16 mouse cellular contexts compared by ENCODE assay signal in the genomic region with DNA sequence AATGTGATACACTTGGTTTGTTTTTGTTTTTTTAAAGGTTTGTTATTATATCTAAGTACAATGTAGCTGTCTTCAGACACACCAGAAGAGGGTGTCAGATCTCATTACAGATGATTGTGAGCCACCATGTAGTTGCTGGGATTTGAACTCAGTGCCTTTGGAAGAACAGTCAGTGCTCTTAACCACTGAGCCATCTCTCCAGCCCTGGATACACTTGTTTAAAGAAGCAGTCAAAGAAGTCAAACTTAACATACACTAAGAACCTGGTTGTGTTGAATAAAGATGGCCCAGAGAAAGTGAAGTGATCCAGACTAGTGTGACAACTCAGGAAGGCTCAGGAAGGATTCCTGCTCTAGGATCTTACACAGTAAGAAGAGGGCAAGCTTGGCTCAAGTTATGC. TPM values are rescaled to one million over a fixed set of nuclear protein-coding genes. Genes with fewer than 3 reads are reported as not detected.
"Had no signal": no experiment of that assay in that cellular context is flagged by ENCODE, and none has a peak within 500 bp of the region (broad histone marks: within the 10 kb centered on the region; RNA-seq: fewer than 3 reads in every experiment).

No protein-coding gene starts in this region.

RNA-seq across cellular contexts. Expression of a gene that starts 26.6 kb away (rescaled TPM):
- total RNA-seq: megakaryocyte, adult 5-6 weeks; megakaryocyte-erythroid progenitor cell, adult 5-6 weeks had no signal
- polyA plus RNA-seq: lung, embryonic 14.5 days; lung, embryonic 16.5 days; midbrain, embryonic 10.5 days; midbrain, embryonic 12.5 days; midbrain, embryonic 14.5 days; midbrain, embryonic 16.5 days; myocyte; neural tube, embryonic 11.5 days; neural tube, embryonic 15.5 days; small intestine, adult 2 months; stomach, embryonic 14.5 days; stomach, embryonic 16.5 days; thymus, postnatal 0 days had no signal

RNA-seq across cellular contexts. Expression of a gene that starts 48.4 kb away (rescaled TPM):
- total RNA-seq: megakaryocyte, adult 5-6 weeks; megakaryocyte-erythroid progenitor cell, adult 5-6 weeks had no signal
- polyA plus RNA-seq: lung, embryonic 14.5 days; lung, embryonic 16.5 days; midbrain, embryonic 10.5 days; midbrain, embryonic 12.5 days; midbrain, embryonic 14.5 days; midbrain, embryonic 16.5 days; myocyte; neural tube, embryonic 11.5 days; neural tube, embryonic 13.5 days; neural tube, embryonic 15.5 days; small intestine, adult 2 months; stomach, embryonic 14.5 days; stomach, embryonic 16.5 days; thymus, postnatal 0 days had no signal

RNA-seq across cellular contexts. Expression of a gene that starts 53.7 kb away (rescaled TPM):
- total RNA-seq: megakaryocyte-erythroid progenitor cell, adult 5-6 weeks had no signal
- polyA plus RNA-seq: lung, embryonic 14.5 days; myocyte; neural tube, embryonic 11.5 days; neural tube, embryonic 13.5 days; neural tube, embryonic 15.5 days; small intestine, adult 2 months; stomach, embryonic 14.5 days; stomach, embryonic 16.5 days had no signal
